Mouse (Mus musculus) bone marrow, adult 2 months (tissue): Measurements from ENCODE around the gene Sfxn1.

Experiments used
- CTCF ChIP-seq: fragments of 200-500 bp; IDR thresholded peaks from 2 replicates; pipeline ENCODE4 v1.5.1; 2011; ENCODE audit warnings: low read length, control low read depth; ENCODE audit not compliant: control insufficient read depth, insufficient read depth
- POLR2A ChIP-seq: fragments of 200-500 bp; IDR thresholded peaks from 2 replicates; pipeline ENCODE4 v1.6.1; 2011; ENCODE audit warnings: low read depth, mild to moderate bottlenecking, control low read depth, low read length, borderline replicate concordance; ENCODE audit not compliant: control insufficient read depth

DNA sequence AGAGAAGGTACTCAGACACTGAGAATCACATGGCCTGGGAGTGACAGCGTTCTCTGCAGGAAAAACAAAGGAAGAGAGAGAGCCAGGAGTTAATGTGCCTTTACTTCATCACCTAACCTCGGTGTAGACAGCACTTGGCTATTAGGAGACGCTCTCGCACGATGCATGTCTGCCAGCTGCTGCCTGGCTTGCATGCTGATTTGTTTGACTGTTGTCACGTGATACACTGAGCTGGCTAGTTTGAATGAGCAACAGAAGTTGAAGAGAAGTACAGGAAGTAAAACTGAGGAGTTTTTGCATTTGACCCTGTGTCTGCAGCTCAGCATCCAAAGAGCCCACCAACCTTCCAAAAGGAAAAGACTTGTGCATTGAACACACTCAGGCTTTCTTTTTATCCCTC, 23.3 kb downstream of the Sfxn1 start:
- TF ChIP-seq CTCF (no peak), POLR2A (no peak)
